Mouse (Mus musculus): ENCODE results near the gene Ciart.
"Not testable (repeated sequence)": the region's sequence is repeated elsewhere in the genome, so short reads cannot be mapped to it uniquely, and the experiment has no call there.

Gene Ciart

GRCm38 (mm10) chr3:95881979-95882815 is at the start of gene Ciart:
TSS of gene Ciart (minus strand) at chr3:95882251.
- DNase-seq, result peak; percentile 95

GRCm38 (mm10) chr3:95931471-95931870 is 49.4 kb upstream of the Ciart start:
- DNase-seq, result no peak

GRCm38 (mm10) chr3:95930471-95930789 is 48.4 kb upstream of the Ciart start:
- peak; percentile 9 for DNase-seq

- peak; percentile 77 for DNase-seq
Observed at GRCm38 (mm10) chr3:95929581-95930470, 47.8 kb upstream of the Ciart start.

GRCm38 (mm10) chr3:95928658-95929503 is 46.8 kb upstream of the Ciart start, which contains the start of gene Anp32e:
TSS of gene Anp32e (plus strand) at chr3:95929246.
- DNase-seq, result peak; percentile 98

GRCm38 (mm10) chr3:95928261-95928657 is 46.2 kb upstream of the Ciart start:
- DNase-seq, result no peak

- no peak for DNase-seq
Observed at GRCm38 (mm10) chr3:95925087-95925486, 43.0 kb upstream of the Ciart start.

GRCm38 (mm10) chr3:95924185-95924584 is 42.1 kb upstream of the Ciart start:
- no peak for DNase-seq

GRCm38 (mm10) chr3:95923429-95923828 is 41.4 kb upstream of the Ciart start:
- not testable (repeated sequence) for DNase-seq

- not testable (repeated sequence) for DNase-seq
Observed at GRCm38 (mm10) chr3:95920532-95920931, 38.5 kb upstream of the Ciart start.

- DNase-seq, result no peak
Observed at GRCm38 (mm10) chr3:95916760-95917159, 34.7 kb upstream of the Ciart start.

- no peak for DNase-seq
Observed at GRCm38 (mm10) chr3:95914706-95915105, 32.7 kb upstream of the Ciart start.

GRCm38 (mm10) chr3:95907613-95908012 is 25.6 kb upstream of the Ciart start:
- DNase-seq, result no peak

- DNase-seq, result peak; percentile 71
Observed at GRCm38 (mm10) chr3:95906860-95907259, 24.8 kb upstream of the Ciart start.

- peak; percentile 82 for DNase-seq
Observed at GRCm38 (mm10) chr3:95905940-95906492, 24.0 kb upstream of the Ciart start.

GRCm38 (mm10) chr3:95905146-95905939 is 23.3 kb upstream of the Ciart start:
- peak; percentile 78 for DNase-seq

GRCm38 (mm10) chr3:95904568-95904967 is 22.5 kb upstream of the Ciart start, which contains the start of gene Car14:
TSS of gene Car14 (minus strand) at chr3:95904691.
- DNase-seq, result peak; percentile 28

GRCm38 (mm10) chr3:95903753-95904502 is 21.9 kb upstream of the Ciart start:
- DNase-seq, result no peak

- DNase-seq, result no peak
Observed at GRCm38 (mm10) chr3:95902643-95903042, 20.6 kb upstream of the Ciart start.

GRCm38 (mm10) chr3:95902373-95902625 is 20.2 kb upstream of the Ciart start:
- no peak for DNase-seq
